Mouse (Mus musculus) limb, embryonic 12.5 days (tissue): Measurements from ENCODE around the gene Fut2. TPM values are rescaled to one million over a fixed set of nuclear protein-coding genes. Genes with fewer than 3 reads are reported as not detected.
A peak's percentile ranks its signal among the peaks of the same experiment; 100 is the strongest.

Experiments used
- ATAC-seq: fragments of 200-750 bp; cut with Nextera tagmentation; 2 replicates; pipeline ENCODE4 v1.8.0; 2017; ENCODE audit warnings: low read depth, moderate TSS enrichment; ENCODE audit not compliant: insufficient number of reproducible peaks, insufficient read depth, low FRiP score, low TSS enrichment
- H3K27ac ChIP-seq: fragments of 300-500 bp; sonication (generic); 2 replicates; pipeline ENCODE4 v1.5.1; 2016; ENCODE audit warnings: mild to moderate bottlenecking, moderate library complexity
- H3K27me3 ChIP-seq: fragments of 300-500 bp; sonication (generic); 2 replicates; pipeline ENCODE4 v1.6.1; 2016; ENCODE audit warnings: mild to moderate bottlenecking, moderate library complexity
- H3K36me3 ChIP-seq: fragments of 300-500 bp; sonication (generic); 2 replicates; pipeline ENCODE4 v1.6.1; 2016; ENCODE audit warnings: mild to moderate bottlenecking, moderate library complexity
- H3K4me1 ChIP-seq: fragments of 300-500 bp; sonication (generic); replicated peaks from 2 replicates; pipeline ENCODE4 v1.6.1; 2016
- H3K4me2 ChIP-seq: fragments of 300-500 bp; sonication (generic); 2 replicates; pipeline ENCODE4 v1.6.1; 2016; ENCODE audit warnings: mild to moderate bottlenecking, moderate library complexity
- H3K4me3 ChIP-seq: fragments of 300-500 bp; sonication (generic); replicated peaks from 2 replicates; pipeline ENCODE4 v1.5.1; 2016; ENCODE audit warnings: mild to moderate bottlenecking
- H3K9ac ChIP-seq: fragments of 300-500 bp; sonication (generic); replicated peaks from 2 replicates; pipeline ENCODE4 v1.6.1; 2016; ENCODE audit warnings: mild to moderate bottlenecking, moderate library complexity
- H3K9me3 ChIP-seq: fragments of 300-500 bp; sonication (generic); 2 replicates; pipeline ENCODE4 v1.6.1; 2016; ENCODE audit warnings: mild to moderate bottlenecking, moderate library complexity
- WGBS: fragments of 180-500 bp; shearing (Covaris S2); methylation state at CpG from one replicate; pipeline ENCODE4 v1.1.7; 2016; 5-methylcytosine and 5-hydroxymethylcytosine counted together
- polyA plus RNA-seq: library from polyadenylated mRNA; unstranded; fragments of >200 nt; fragmentation: Nextera tagmentation; extraction: Ambion mirVana; gene quantifications from 2 replicates; pipeline ENCODE4 v1.2.1, GENCODE M21; 2016

Fut2 gene
- polyA plus RNA-seq: 0.15 TPM in 2 replicates

GRCm38 (mm10) chr7:45666161-45666560 is at the start of gene Fut2:
Gene Fut2, minus strand, starts transcription at chr7:45666394.
- H3K27me3 ChIP-seq: no peaks in the 10 kb centered on the region
- ATAC-seq: no peak
- WGBS: 79% methylated on average over 7 of the region's 7 CpGs
- H3K36me3 ChIP-seq: no peaks in the 10 kb centered on the region
- H3K27ac ChIP-seq: no peak within 1 kb of the TSS
- no peak within 1 kb of the TSS for H3K9ac ChIP-seq
- no peak within 1 kb of the TSS for H3K4me2 ChIP-seq
- H3K9me3 ChIP-seq: 0 out of 2 replicates have a peak, but pooled peaks cover 3% of the 10 kb centered on the region
- no peak within 1 kb of the TSS for H3K4me3 ChIP-seq
- H3K4me1 ChIP-seq: peaks cover 13% of the 10 kb centered on the region; the same call in 1 of the 2 replicates

- H3K4me1 ChIP-seq: peaks cover 45% of the 10 kb centered on the region
- H3K27me3 ChIP-seq: no peaks in the 10 kb centered on the region
- peak within 1 kb of the TSS; percentile 66 for H3K9ac ChIP-seq
- H3K4me2 ChIP-seq: peak within 1 kb of the TSS; percentile 94
- peaks cover 48% of the 10 kb centered on the region for H3K36me3 ChIP-seq
- peak; percentile 92 for ATAC-seq
- H3K27ac ChIP-seq: peak within 1 kb of the TSS; percentile 62
- H3K4me3 ChIP-seq: peak within 1 kb of the TSS; percentile 95
- WGBS: 7% methylated on average over 34 of the region's 34 CpGs
- H3K9me3 ChIP-seq: no peaks in the 10 kb centered on the region
Observed at GRCm38 (mm10) chr7:45715090-45715708, 49.0 kb upstream of the Fut2 start, which contains the start of gene Rpl18. Gene Rpl18, plus strand, starts transcription at chr7:45715457.

DNA sequence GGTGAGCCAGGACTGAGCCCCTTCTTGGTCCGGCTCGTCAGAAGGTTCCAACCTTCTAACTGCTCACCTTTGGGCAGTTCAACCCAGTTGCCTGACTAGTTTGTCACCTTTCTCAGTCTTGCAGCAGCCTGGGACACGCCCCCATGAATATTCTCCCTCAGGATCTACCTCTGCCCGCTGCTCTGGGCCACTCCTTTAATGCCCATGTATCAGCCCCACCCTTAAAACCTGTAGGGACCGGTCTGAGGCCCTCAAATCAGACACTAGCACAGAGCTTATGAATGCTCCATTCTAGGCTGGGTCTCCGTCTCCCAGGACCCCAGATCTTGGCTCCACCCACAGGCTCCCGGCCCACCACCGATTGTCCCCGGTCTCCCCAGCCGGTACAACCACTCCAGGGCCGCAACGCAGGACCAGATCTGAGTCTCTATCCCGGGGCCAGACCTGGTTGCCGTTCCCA is 48.5 kb upstream of the Fut2 start:
- 8% methylated on average over 14 of the region's 14 CpGs for WGBS
- Histone ChIP-seq H3K27me3 (no peaks in the 10 kb centered on the region), H3K4me3 (peak overlapping the region; percentile 70), H3K4me1 (peaks cover 41% of the 10 kb centered on the region), H3K27ac (peak overlapping the region; percentile 62), H3K9me3 (no peaks in the 10 kb centered on the region), H3K36me3 (peaks cover 48% of the 10 kb centered on the region), H3K4me2 (peak overlapping the region; percentile 94), H3K9ac (peak overlapping the region; percentile 66)
- no peak; the same call in 1 of the 2 replicates for ATAC-seq

- Histone ChIP-seq H3K27me3 (no peaks in the 10 kb centered on the region), H3K27ac (no peak overlapping the region), H3K9me3 (no peaks in the 10 kb centered on the region), H3K4me2 (peak overlapping the region; percentile 94), H3K36me3 (peaks cover 48% of the 10 kb centered on the region), H3K4me1 (peaks cover 41% of the 10 kb centered on the region), H3K9ac (peak overlapping the region; percentile 66), H3K4me3 (peak overlapping the region; percentile 70)
- no peak for ATAC-seq
- 79% methylated on average over 6 of the region's 6 CpGs for WGBS
Observed at GRCm38 (mm10) chr7:45713881-45714520, 47.8 kb upstream of the Fut2 start.

- peaks cover 44% of the 10 kb centered on the region for H3K4me1 ChIP-seq
- no peak overlapping the region for H3K27ac ChIP-seq
- ATAC-seq: no peak
- no peak overlapping the region for H3K9ac ChIP-seq
- no peaks in the 10 kb centered on the region for H3K27me3 ChIP-seq
- peaks cover 49% of the 10 kb centered on the region for H3K36me3 ChIP-seq
- WGBS: 92% methylated on average over 16 of the region's 16 CpGs
- no peak overlapping the region for H3K4me2 ChIP-seq
- peak overlapping the region; percentile 1; the same call in 1 of the 2 replicates for H3K4me3 ChIP-seq
- H3K9me3 ChIP-seq: no peaks in the 10 kb centered on the region
Observed at GRCm38 (mm10) chr7:45713396-45713795, 47.2 kb upstream of the Fut2 start.

GRCm38 (mm10) chr7:45712022-45712757 is 46.0 kb upstream of the Fut2 start:
- H3K4me3 ChIP-seq: no peak overlapping the region

GRCm38 (mm10) chr7:45711316-45712021 is 45.3 kb upstream of the Fut2 start:
- Histone ChIP-seq H3K4me1 (peaks cover 54% of the 10 kb centered on the region), H3K9ac (no peak overlapping the region), H3K4me3 (no peak overlapping the region), H3K36me3 (peaks cover 49% of the 10 kb centered on the region), H3K9me3 (no peaks in the 10 kb centered on the region), H3K27me3 (no peaks in the 10 kb centered on the region), H3K4me2 (no peak overlapping the region; the same call in 1 of the 2 replicates), H3K27ac (0 out of 2 replicates have a peak overlapping the region, but pooled peaks have one; percentile 2)
- 93% methylated on average over 24 of the region's 24 CpGs for WGBS
- no peak for ATAC-seq

More at GRCm38 (mm10) chr7:45712022-45712757, 46.0 kb upstream of the Fut2 start:
- H3K27ac ChIP-seq: no peak overlapping the region
- no peaks in the 10 kb centered on the region for H3K27me3 ChIP-seq
- no peak overlapping the region for H3K4me2 ChIP-seq
- WGBS: 87% methylated on average over 21 of the region's 21 CpGs
- H3K36me3 ChIP-seq: peaks cover 49% of the 10 kb centered on the region
- ATAC-seq: no peak
- no peaks in the 10 kb centered on the region for H3K9me3 ChIP-seq
- no peak overlapping the region for H3K9ac ChIP-seq
- H3K4me1 ChIP-seq: peaks cover 56% of the 10 kb centered on the region

- WGBS: 89% methylated on average over 20 of the region's 20 CpGs
- Histone ChIP-seq H3K9ac (no peak overlapping the region), H3K9me3 (no peaks in the 10 kb centered on the region), H3K36me3 (peaks cover 49% of the 10 kb centered on the region), H3K4me3 (no peak overlapping the region), H3K27me3 (no peaks in the 10 kb centered on the region), H3K4me2 (no peak overlapping the region; the same call in 1 of the 2 replicates), H3K27ac (no peak overlapping the region), H3K4me1 (peaks cover 53% of the 10 kb centered on the region)
- no peak for ATAC-seq
Observed at GRCm38 (mm10) chr7:45710477-45711191, 44.4 kb upstream of the Fut2 start.

GRCm38 (mm10) chr7:45709677-45710355 is 43.6 kb upstream of the Fut2 start:
- Histone ChIP-seq H3K27ac (no peak overlapping the region), H3K4me2 (no peak overlapping the region), H3K9ac (no peak overlapping the region), H3K4me1 (peaks cover 54% of the 10 kb centered on the region), H3K4me3 (no peak overlapping the region), H3K27me3 (no peaks in the 10 kb centered on the region), H3K9me3 (no peaks in the 10 kb centered on the region), H3K36me3 (peaks cover 49% of the 10 kb centered on the region)
- no peak for ATAC-seq
- 83% methylated on average over 14 of the region's 14 CpGs for WGBS

GRCm38 (mm10) chr7:45709036-45709435 is 42.8 kb upstream of the Fut2 start:
- H3K27me3 ChIP-seq: no peaks in the 10 kb centered on the region
- no peak overlapping the region for H3K27ac ChIP-seq
- no peaks in the 10 kb centered on the region for H3K9me3 ChIP-seq
- H3K36me3 ChIP-seq: peaks cover 49% of the 10 kb centered on the region
- no peak overlapping the region for H3K9ac ChIP-seq
- no peak for ATAC-seq
- 63% methylated on average over 6 of the region's 6 CpGs for whole genome bisulfite sequencing
- peak overlapping the region; percentile 97; the same call in 1 of the 2 replicates for H3K4me2 ChIP-seq
- no peak overlapping the region for H3K4me3 ChIP-seq
- peaks cover 47% of the 10 kb centered on the region for H3K4me1 ChIP-seq
